Mouse (Mus musculus) layer of hippocampus, adult 18-20 months (tissue): ENCODE measurements around the gene Cdk14. TPM values are rescaled to one million over a fixed set of nuclear protein-coding genes. Genes with fewer than 3 reads are reported as not detected.
"Not testable (repeated sequence)": the region's sequence is repeated elsewhere in the genome, so short reads cannot be mapped to it uniquely, and the experiment has no call there.

ENCODE experiments used
- DNase-seq, 2 experiments: peaks; one replicate each; pipeline ENCODE4 v3.0.0; 2022; ENCODE audit warnings: low spot score in 2 of 2
- total RNA-seq, 2 experiments: library from RNA; stranded (reverse); gene quantifications; 2 replicates each; pipeline ENCODE4 v1.2.3; 2021

Gene Cdk14
- total RNA-seq, 2 experiments from 2014 or later: 236 to 238 TPM

GRCm38 (mm10) chr5:5368389-5369164, 51.5 kb downstream of the Cdk14 start:
- no peak for DNase-seq

GRCm38 (mm10) chr5:5367550-5367949, 52.6 kb downstream of the Cdk14 start:
- no peak for DNase-seq

- DNase-seq: no peak
These were observed 54.6 kb downstream of the Cdk14 start for GRCm38 (mm10) chr5:5365285-5366076.

GRCm38 (mm10) chr5:5361684-5362083, 58.4 kb downstream of the Cdk14 start:
- DNase-seq: no peak

DNA sequence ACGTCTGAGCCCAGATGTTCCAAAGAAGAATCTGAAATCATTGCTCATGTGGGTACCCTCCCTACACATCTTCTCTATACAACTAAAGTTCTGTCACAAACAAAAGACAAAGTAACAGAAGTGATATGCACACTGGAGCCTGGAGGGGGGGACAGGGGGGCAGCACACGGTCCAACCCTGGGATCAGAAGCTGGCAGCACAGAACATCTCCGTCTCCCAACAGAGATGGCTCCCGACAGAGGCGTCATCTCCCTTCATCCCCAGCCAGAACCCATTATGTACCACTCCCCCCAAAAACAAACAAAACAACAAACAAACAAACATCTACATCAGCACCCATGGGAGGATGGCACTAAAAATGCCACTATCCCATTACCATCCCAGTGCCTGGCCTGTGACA, 59.8 kb downstream of the Cdk14 start:
- DNase-seq: no peak

- DNase-seq: no peak
These were observed 60.2 kb downstream of the Cdk14 start for GRCm38 (mm10) chr5:5359915-5360314.

GRCm38 (mm10) chr5:5359370-5359769, 60.7 kb downstream of the Cdk14 start:
- no peak for DNase-seq

GRCm38 (mm10) chr5:5358019-5358717, 61.9 kb downstream of the Cdk14 start:
- DNase-seq: no peak

GRCm38 (mm10) chr5:5354684-5355368, 65.3 kb downstream of the Cdk14 start:
- no peak for DNase-seq

DNA sequence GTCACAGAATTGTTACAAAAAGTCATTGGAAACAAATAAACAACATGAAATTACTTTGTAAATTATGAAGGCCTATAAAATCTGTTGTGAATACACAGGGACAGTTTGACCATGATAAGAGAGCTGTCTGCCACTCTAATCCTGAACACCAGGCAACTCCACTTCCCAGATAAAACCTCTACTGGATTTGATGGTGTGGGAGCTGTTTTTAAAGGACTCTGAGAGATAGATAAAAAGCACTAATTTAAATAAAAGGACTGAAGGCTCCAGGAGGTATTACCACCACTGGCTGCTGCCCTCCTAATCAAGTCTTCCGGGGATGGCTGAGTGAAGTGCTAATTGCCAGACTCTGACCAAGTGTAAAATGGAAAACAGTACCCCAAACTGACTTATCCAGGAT, 66.2 kb downstream of the Cdk14 start:
- no peak for DNase-seq

- DNase-seq: no peak
These were observed 75.5 kb downstream of the Cdk14 start for GRCm38 (mm10) chr5:5344646-5345045.

DNA sequence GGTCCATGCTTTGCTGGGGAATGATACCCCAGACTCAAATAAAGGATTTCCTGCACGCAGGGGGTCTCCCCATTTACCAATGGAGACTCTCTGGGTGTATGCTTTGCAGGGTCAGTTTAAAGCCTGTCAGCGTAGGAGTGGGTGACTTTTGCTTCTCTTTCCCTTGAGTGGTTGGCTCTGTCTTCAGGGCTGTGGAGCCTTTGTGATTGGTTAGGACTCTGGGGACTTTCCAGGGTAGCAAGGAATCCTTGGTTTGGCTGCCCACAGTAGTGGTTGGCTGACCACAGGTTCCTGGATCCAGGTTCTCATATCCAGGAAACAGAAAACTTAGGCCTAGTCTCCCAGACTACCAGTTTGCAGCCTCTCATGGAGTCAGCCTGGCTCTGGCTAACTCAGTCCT, 76.4 kb downstream of the Cdk14 start:
- DNase-seq: no peak

DNA sequence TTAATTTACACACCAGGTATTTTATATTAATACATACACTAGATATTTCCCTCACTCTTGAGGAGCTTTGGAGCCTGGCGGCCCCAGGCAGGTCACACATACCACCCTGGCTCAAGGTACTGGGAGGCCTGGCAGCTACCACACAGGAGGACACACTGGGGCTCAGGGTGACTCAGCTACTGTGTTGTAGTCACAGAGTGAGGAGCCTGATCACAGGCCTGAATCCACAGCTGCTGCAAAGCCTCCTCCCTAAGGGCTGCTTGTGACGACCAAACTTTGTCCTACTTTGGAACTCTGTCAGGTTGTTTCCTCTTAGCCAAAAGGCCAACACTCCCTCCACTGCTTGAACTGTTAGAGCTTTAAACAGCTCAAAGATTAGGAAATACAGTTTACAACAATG, 76.8 kb downstream of the Cdk14 start:
- DNase-seq: no peak

- DNase-seq: peak; percentile 58 to 76
These were observed 77.5 kb downstream of the Cdk14 start for GRCm38 (mm10) chr5:5342410-5343137.

GRCm38 (mm10) chr5:5341611-5342010, 78.5 kb downstream of the Cdk14 start:
- DNase-seq: no peak

DNA sequence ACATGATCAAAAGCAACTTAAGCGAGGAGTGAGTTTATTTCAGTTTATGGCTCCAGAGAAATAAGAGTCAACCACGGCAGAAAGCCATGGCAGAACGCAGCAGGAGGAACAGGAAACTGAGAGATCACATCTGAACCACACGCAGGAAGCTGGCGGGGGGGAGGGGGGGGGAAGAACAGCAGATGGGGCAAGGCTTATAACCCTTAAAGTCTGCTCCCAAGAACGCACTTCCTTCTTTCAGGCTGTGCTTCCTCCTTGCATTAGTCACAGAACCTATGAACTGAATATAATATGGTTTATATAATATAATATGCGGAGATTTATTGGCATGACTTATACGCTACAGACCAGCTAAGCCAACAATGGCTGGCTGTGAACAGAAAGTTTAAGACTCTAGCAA, 86.2 kb downstream of the Cdk14 start:
- DNase-seq: no peak

GRCm38 (mm10) chr5:5330926-5331460, 89.1 kb downstream of the Cdk14 start:
- no peak for DNase-seq

GRCm38 (mm10) chr5:5329018-5329417, 91.1 kb downstream of the Cdk14 start:
- not testable (repeated sequence) for DNase-seq

GRCm38 (mm10) chr5:5326716-5327115, 93.4 kb downstream of the Cdk14 start:
- DNase-seq: no peak

DNA sequence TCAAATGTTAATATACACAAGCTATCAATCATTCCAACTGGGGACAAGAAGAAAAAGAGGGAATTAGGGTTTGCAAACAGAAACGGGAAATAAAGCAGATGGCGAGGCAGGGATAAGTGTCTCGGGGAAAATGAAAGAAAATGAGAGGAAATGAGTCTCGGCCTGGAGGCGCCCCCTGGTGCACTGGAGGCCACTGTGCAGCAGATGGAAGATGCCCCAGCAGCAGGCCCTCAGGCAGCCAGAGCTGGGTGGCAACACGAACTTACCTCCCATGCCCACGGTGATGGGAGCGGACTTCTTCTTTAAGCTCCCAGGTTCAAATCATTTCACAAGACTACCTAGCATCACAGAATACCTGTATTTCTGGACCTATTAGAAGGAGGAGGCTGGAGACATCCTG, 97.4 kb downstream of the Cdk14 start:
- no peak for DNase-seq
